Mouse (Mus musculus) liver, adult 2 months (tissue): ENCODE measurements at regions not wholly inside any gene's neighbourhood (a gene's known extent, or its start where the extent isn't known, plus 50 kb on each side); places are given as distances from the start of the nearest gene placed in this dataset.

ENCODE experiments used
- CTCF ChIP-seq: fragments of 200-500 bp; IDR thresholded peaks from 2 replicates; pipeline ENCODE4 v1.5.1; 2011; ENCODE audit warnings: low read depth, low read length, control low read depth
- POLR2A ChIP-seq: fragments of 200-500 bp; IDR thresholded peaks from 2 replicates; pipeline ENCODE4 v1.6.1; 2011; ENCODE audit warnings: low read length, control low read depth; ENCODE audit not compliant: insufficient read depth; ENCODE audit errors: extremely low read depth

DNA sequence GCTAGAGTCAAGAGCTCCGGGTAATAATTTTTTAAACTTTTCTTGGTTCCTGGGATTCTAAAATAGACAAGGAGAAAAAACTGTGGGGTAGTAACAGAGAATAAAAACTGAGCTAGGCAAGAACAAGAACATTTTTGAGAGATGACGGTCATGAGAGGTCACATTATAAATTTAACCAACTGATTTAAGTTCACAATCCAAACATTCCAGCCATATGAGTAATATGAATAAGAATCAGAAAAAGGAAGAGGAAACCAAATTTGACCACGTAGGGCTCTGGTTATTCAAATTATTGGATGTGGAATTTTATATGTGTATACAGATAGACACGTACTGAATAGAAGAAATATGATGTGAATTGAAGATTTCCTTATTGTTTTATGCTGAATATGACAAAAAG lies 240.3 kb downstream of the Mbnl1 start:
- TF ChIP-seq CTCF = no peak
- no peak for TF ChIP-seq POLR2A
